Mouse (Mus musculus) liver, embryonic 12.5 days (tissue): ENCODE measurements around the gene Ass1. TPM values are rescaled to one million over a fixed set of nuclear protein-coding genes. Genes with fewer than 3 reads are reported as not detected.

Experiments
- ATAC-seq: fragments of 200-750 bp; cut with Nextera tagmentation; 2 replicates; pipeline ENCODE4 v1.8.0; 2017; ENCODE audit warnings: moderate number of reproducible peaks, mild to moderate bottlenecking, moderate library complexity
- H3K27ac ChIP-seq: fragments of 300-500 bp; sonication (generic); 2 replicates; pipeline ENCODE4 v1.5.1; 2016; ENCODE audit warnings: mild to moderate bottlenecking
- H3K27me3 ChIP-seq: fragments of 300-500 bp; sonication (generic); replicated peaks from 2 replicates; pipeline ENCODE4 v1.6.1; 2016; ENCODE audit warnings: mild to moderate bottlenecking, moderate library complexity
- H3K36me3 ChIP-seq: fragments of 300-500 bp; sonication (generic); 2 replicates; pipeline ENCODE4 v1.6.1; 2016; ENCODE audit warnings: mild to moderate bottlenecking, moderate library complexity
- H3K4me1 ChIP-seq: fragments of 300-500 bp; sonication (generic); 2 replicates; pipeline ENCODE4 v1.6.1; 2016
- H3K4me2 ChIP-seq: fragments of 300-500 bp; sonication (generic); 2 replicates; pipeline ENCODE4 v1.6.1; 2016; ENCODE audit warnings: mild to moderate bottlenecking, moderate library complexity
- H3K4me3 ChIP-seq: fragments of 300-500 bp; sonication (generic); 2 replicates; pipeline ENCODE4 v1.5.1; 2016; ENCODE audit warnings: mild to moderate bottlenecking, moderate library complexity
- H3K9ac ChIP-seq: fragments of 300-500 bp; sonication (generic); 2 replicates; pipeline ENCODE4 v1.6.1; 2016; ENCODE audit warnings: mild to moderate bottlenecking, moderate library complexity
- H3K9me3 ChIP-seq: fragments of 300-500 bp; sonication (generic); replicated peaks from 2 replicates; pipeline ENCODE4 v1.6.1; 2016; ENCODE audit warnings: mild to moderate bottlenecking, moderate library complexity
- WGBS: fragments of 180-500 bp; shearing (Covaris S2); methylation state at CpG from one replicate; pipeline ENCODE4 v1.1.7; 2016; ENCODE audit not compliant: insufficient replicate concordance; 5-methylcytosine and 5-hydroxymethylcytosine counted together
- polyA plus RNA-seq: library from polyadenylated mRNA; unstranded; fragments of >200 nt; fragmentation: Nextera tagmentation; extraction: Ambion mirVana; gene quantifications from 2 replicates; pipeline ENCODE4 v1.2.1, GENCODE M21; 2016

Ass1 gene
- polyA plus RNA-seq, 1 experiment from 2014 or later: 58.9 TPM

- Histone ChIP-seq H3K36me3 (peaks cover 38% of the 10 kb centered on the region), H3K27me3 (peaks cover 6% of the 10 kb centered on the region; the same call in 1 of the 2 replicates), H3K9me3 (no peaks in the 10 kb centered on the region), H3K4me1 (no peaks in the 10 kb centered on the region), H3K9ac (no peak overlapping the region), H3K4me3 (no peak overlapping the region), H3K27ac (no peak overlapping the region), H3K4me2 (no peak overlapping the region)
- ATAC-seq: no peak
- 78% methylated on average over 5 of the region's 5 CpGs for WGBS
These were observed 24.3 kb downstream of the Ass1 start for GRCm38 (mm10) chr2:31494315-31494714.

- H3K4me3 ChIP-seq: no peak overlapping the region
- H3K4me2 ChIP-seq: no peak overlapping the region
- WGBS: 72% methylated on average over 13 of the region's 13 CpGs
- no peak overlapping the region for H3K9ac ChIP-seq
- no peak overlapping the region for H3K27ac ChIP-seq
- no peaks in the 10 kb centered on the region for H3K9me3 ChIP-seq
- no peaks in the 10 kb centered on the region for H3K4me1 ChIP-seq
- H3K27me3 ChIP-seq: peaks cover 6% of the 10 kb centered on the region; the same call in 1 of the 2 replicates
- no peak for ATAC-seq
- peaks cover 38% of the 10 kb centered on the region for H3K36me3 ChIP-seq
These were observed 25.1 kb downstream of the Ass1 start for GRCm38 (mm10) chr2:31495046-31495476.

- H3K9me3 ChIP-seq: no peaks in the 10 kb centered on the region
- H3K27me3 ChIP-seq: peaks cover 6% of the 10 kb centered on the region; the same call in 1 of the 2 replicates
- ATAC-seq: no peak
- 26% methylated on average over 1 of the region's 1 CpGs for WGBS
- no peak overlapping the region for H3K4me3 ChIP-seq
- peaks cover 32% of the 10 kb centered on the region for H3K36me3 ChIP-seq
- no peaks in the 10 kb centered on the region for H3K4me1 ChIP-seq
- H3K27ac ChIP-seq: no peak overlapping the region
- H3K9ac ChIP-seq: no peak overlapping the region
- H3K4me2 ChIP-seq: no peak overlapping the region
These were observed 26.1 kb downstream of the Ass1 start for GRCm38 (mm10) chr2:31496141-31496540.

- peaks cover 6% of the 10 kb centered on the region; the same call in 1 of the 2 replicates for H3K27me3 ChIP-seq
- peaks cover 23% of the 10 kb centered on the region; the same call in 1 of the 2 replicates for H3K36me3 ChIP-seq
- WGBS: 68% methylated on average over 7 of the region's 7 CpGs
These were observed 27.1 kb downstream of the Ass1 start for GRCm38 (mm10) chr2:31497113-31497512.

GRCm38 (mm10) chr2:31497635-31498034 is 27.6 kb downstream of the Ass1 start:
- Histone ChIP-seq H3K9me3 (no peaks in the 10 kb centered on the region), H3K4me3 (no peak overlapping the region), H3K36me3 (peaks cover 20% of the 10 kb centered on the region; the same call in 1 of the 2 replicates), H3K27ac (no peak overlapping the region), H3K27me3 (peaks cover 6% of the 10 kb centered on the region; the same call in 1 of the 2 replicates), H3K9ac (no peak overlapping the region), H3K4me1 (no peaks in the 10 kb centered on the region), H3K4me2 (no peak overlapping the region)
- WGBS: 84% methylated on average over 19 of the region's 19 CpGs
- no peak for ATAC-seq

More at GRCm38 (mm10) chr2:31497113-31497512, 27.1 kb downstream of the Ass1 start:
- no peak overlapping the region for H3K4me2 ChIP-seq
- no peak overlapping the region for H3K27ac ChIP-seq
- H3K4me1 ChIP-seq: no peaks in the 10 kb centered on the region
- ATAC-seq: no peak
- no peak overlapping the region for H3K4me3 ChIP-seq
- H3K9ac ChIP-seq: no peak overlapping the region
- H3K9me3 ChIP-seq: no peaks in the 10 kb centered on the region

GRCm38 (mm10) chr2:31499327-31500291 is 29.6 kb downstream of the Ass1 start:
- Histone ChIP-seq H3K36me3 (peaks cover 11% of the 10 kb centered on the region; the same call in 1 of the 2 replicates), H3K9ac (no peak overlapping the region), H3K4me3 (no peak overlapping the region), H3K27me3 (peaks cover 6% of the 10 kb centered on the region; the same call in 1 of the 2 replicates), H3K4me2 (no peak overlapping the region), H3K27ac (no peak overlapping the region), H3K9me3 (no peaks in the 10 kb centered on the region), H3K4me1 (no peaks in the 10 kb centered on the region)
- ATAC-seq: no peak
- 65% methylated on average over 21 of the region's 21 CpGs for WGBS

- peaks cover 14% of the 10 kb centered on the region; the same call in 1 of the 2 replicates for H3K36me3 ChIP-seq
- H3K4me1 ChIP-seq: no peaks in the 10 kb centered on the region
- no peak overlapping the region for H3K27ac ChIP-seq
- H3K9ac ChIP-seq: no peak overlapping the region
- peaks cover 6% of the 10 kb centered on the region; the same call in 1 of the 2 replicates for H3K27me3 ChIP-seq
- 88% methylated on average over 24 of the region's 24 CpGs for WGBS
- H3K4me3 ChIP-seq: no peak overlapping the region
- ATAC-seq: no peak
- no peaks in the 10 kb centered on the region for H3K9me3 ChIP-seq
- no peak overlapping the region for H3K4me2 ChIP-seq
These were observed 30.5 kb downstream of the Ass1 start for GRCm38 (mm10) chr2:31500292-31501204.

- no peak overlapping the region for H3K9ac ChIP-seq
- H3K4me3 ChIP-seq: no peak overlapping the region
- H3K36me3 ChIP-seq: peaks cover 16% of the 10 kb centered on the region; the same call in 1 of the 2 replicates
- ATAC-seq: no peak
- H3K9me3 ChIP-seq: no peaks in the 10 kb centered on the region
- H3K4me2 ChIP-seq: no peak overlapping the region
- H3K27me3 ChIP-seq: peaks cover 6% of the 10 kb centered on the region; the same call in 1 of the 2 replicates
- WGBS: 65% methylated on average over 20 of the region's 20 CpGs
- H3K4me1 ChIP-seq: no peaks in the 10 kb centered on the region
- H3K27ac ChIP-seq: no peak overlapping the region
These were observed 31.6 kb downstream of the Ass1 start for GRCm38 (mm10) chr2:31501448-31502130.

GRCm38 (mm10) chr2:31502616-31503522 is 32.9 kb downstream of the Ass1 start:
- Histone ChIP-seq H3K4me1 (no peaks in the 10 kb centered on the region), H3K9me3 (no peaks in the 10 kb centered on the region), H3K4me2 (no peak overlapping the region), H3K27me3 (0 out of 2 replicates have a peak, but pooled peaks cover 6% of the 10 kb centered on the region), H3K27ac (no peak overlapping the region), H3K4me3 (no peak overlapping the region), H3K9ac (no peak overlapping the region), H3K36me3 (peaks cover 9% of the 10 kb centered on the region; the same call in 1 of the 2 replicates)
- ATAC-seq: no peak
- 46% methylated on average over 15 of the region's 15 CpGs for WGBS

- H3K4me2 ChIP-seq: no peak overlapping the region
- ATAC-seq: no peak
- 74% methylated on average over 11 of the region's 11 CpGs for WGBS
- no peaks in the 10 kb centered on the region for H3K27me3 ChIP-seq
- no peaks in the 10 kb centered on the region for H3K4me1 ChIP-seq
- no peak overlapping the region for H3K27ac ChIP-seq
- H3K4me3 ChIP-seq: no peak overlapping the region
- no peaks in the 10 kb centered on the region for H3K9me3 ChIP-seq
- H3K9ac ChIP-seq: no peak overlapping the region
- 0 out of 2 replicates have a peak, but pooled peaks cover 13% of the 10 kb centered on the region for H3K36me3 ChIP-seq
These were observed 35.5 kb downstream of the Ass1 start for GRCm38 (mm10) chr2:31505472-31505871.
